Mouse (Mus musculus) embryonic facial prominence, embryonic 14.5 days (tissue): Measurements from ENCODE around the gene Cnot11. TPM values are rescaled to one million over a fixed set of nuclear protein-coding genes. Genes with fewer than 3 reads are reported as not detected.
"Not testable (repeated sequence)": the region's sequence is repeated elsewhere in the genome, so short reads cannot be mapped to it uniquely, and the experiment has no call there.

Experiments used
- ATAC-seq: fragments of 200-750 bp; cut with Nextera tagmentation; 2 replicates; pipeline ENCODE4 v1.8.0; 2017; ENCODE audit warnings: low read depth, moderate number of reproducible peaks, moderate TSS enrichment
- DNase-seq: peaks from one replicate; pipeline ENCODE4 v3.0.0-alpha.2; 2015; ENCODE audit warnings: low spot score
- H3K27ac ChIP-seq: fragments of 300-500 bp; sonication (generic); replicated peaks from 2 replicates; pipeline ENCODE4 v1.5.1; 2014; ENCODE audit warnings: low read depth, mild to moderate bottlenecking, low read length, moderate library complexity
- H3K27me3 ChIP-seq: fragments of 300-500 bp; sonication (generic); replicated peaks from 2 replicates; pipeline ENCODE4 v1.6.1; 2014; ENCODE audit warnings: low read length; ENCODE audit not compliant: control insufficient read depth, insufficient read depth
- H3K36me3 ChIP-seq: fragments of 300-500 bp; sonication (generic); 2 replicates; pipeline ENCODE4 v1.6.1; 2014; ENCODE audit warnings: low read length, mixed read lengths; ENCODE audit not compliant: control insufficient read depth, insufficient read depth
- H3K4me1 ChIP-seq: fragments of 300-500 bp; sonication (generic); 2 replicates; pipeline ENCODE4 v1.6.1; 2014; ENCODE audit warnings: antibody characterized with exemption, low read length; ENCODE audit not compliant: control insufficient read depth, insufficient read depth
- H3K4me2 ChIP-seq: fragments of 300-500 bp; sonication (generic); 2 replicates; pipeline ENCODE4 v1.6.1; 2014; ENCODE audit warnings: low read depth, mild to moderate bottlenecking, low read length, moderate library complexity, mixed read lengths
- H3K4me3 ChIP-seq: fragments of 300-500 bp; sonication (generic); 2 replicates; pipeline ENCODE4 v1.5.1; 2014; ENCODE audit warnings: low read depth, mild to moderate bottlenecking, low read length
- H3K9ac ChIP-seq: fragments of 300-500 bp; sonication (generic); 2 replicates; pipeline ENCODE4 v1.6.1; 2014; ENCODE audit warnings: low read depth, mild to moderate bottlenecking, low read length, moderate library complexity, mixed read lengths
- H3K9me3 ChIP-seq: fragments of 300-500 bp; sonication (generic); 2 replicates; pipeline ENCODE4 v1.6.1; 2016; ENCODE audit warnings: low read length; ENCODE audit not compliant: control insufficient read depth
- WGBS: fragments of 180-500 bp; shearing (Covaris S2); extraction: QIAGEN DNeasy Blood & Tissue Kit; methylation state at CpG from one replicate; pipeline ENCODE4 v1.1.7; 2014; 5-methylcytosine and 5-hydroxymethylcytosine counted together
- polyA plus RNA-seq: library from polyadenylated mRNA; unstranded; fragments of >200 nt; fragmentation: Nextera tagmentation; extraction: Ambion mirVana; gene quantifications from 2 replicates; pipeline ENCODE4 v1.2.1, GENCODE M21; 2014

Gene Cnot11
- polyA plus RNA-seq, 1 experiment from 2014 or later = 21.1 TPM

- ATAC-seq (no peak), DNase-seq (no peak)
- WGBS = 62% methylated on average over 5 of the region's 5 CpGs
- no peaks in the 10 kb centered on the region for H3K9me3 ChIP-seq
- H3K27me3 ChIP-seq = no peaks in the 10 kb centered on the region
- H3K9ac ChIP-seq = no peak overlapping the region
- no peak overlapping the region for H3K4me3 ChIP-seq
- H3K4me1 ChIP-seq = peaks cover 26% of the 10 kb centered on the region
- no peaks in the 10 kb centered on the region for H3K36me3 ChIP-seq
- H3K4me2 ChIP-seq = no peak overlapping the region
- H3K27ac ChIP-seq = 0 out of 2 replicates have a peak overlapping the region, but pooled peaks have one; percentile 8
Measured at GRCm38 (mm10) chr1:39578446-39578845, 43.7 kb downstream of the Cnot11 start.

DNA sequence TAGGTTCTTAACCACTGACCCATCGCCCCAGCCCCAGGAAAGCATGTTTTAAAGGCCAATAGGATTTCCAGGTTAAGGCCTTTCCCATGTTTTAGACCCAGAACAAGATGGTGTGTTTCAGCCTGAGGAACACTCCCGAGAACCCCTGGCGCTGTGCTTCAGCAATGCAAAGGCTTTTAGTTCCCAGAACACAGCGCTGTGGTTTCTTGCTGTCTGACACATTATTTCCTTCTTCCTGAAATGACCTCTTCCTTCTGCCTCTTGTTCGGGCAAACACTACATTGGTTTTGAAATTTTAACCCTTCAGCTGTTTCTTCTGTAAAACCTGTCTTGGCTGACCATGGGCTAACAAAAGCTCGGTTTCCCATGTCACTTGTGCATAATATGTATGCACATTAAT is 44.3 kb downstream of the Cnot11 start:
- ATAC-seq (no peak), DNase-seq (no peak)
- H3K27me3 ChIP-seq = no peaks in the 10 kb centered on the region
- no peak overlapping the region for H3K4me3 ChIP-seq
- 67% methylated on average over 6 of the region's 6 CpGs for WGBS
- 0 out of 2 replicates have a peak overlapping the region, but pooled peaks have one; percentile 8 for H3K27ac ChIP-seq
- H3K36me3 ChIP-seq = no peaks in the 10 kb centered on the region
- no peak overlapping the region for H3K9ac ChIP-seq
- peaks cover 21% of the 10 kb centered on the region for H3K4me1 ChIP-seq
- no peak overlapping the region for H3K4me2 ChIP-seq
- H3K9me3 ChIP-seq = no peaks in the 10 kb centered on the region

DNA sequence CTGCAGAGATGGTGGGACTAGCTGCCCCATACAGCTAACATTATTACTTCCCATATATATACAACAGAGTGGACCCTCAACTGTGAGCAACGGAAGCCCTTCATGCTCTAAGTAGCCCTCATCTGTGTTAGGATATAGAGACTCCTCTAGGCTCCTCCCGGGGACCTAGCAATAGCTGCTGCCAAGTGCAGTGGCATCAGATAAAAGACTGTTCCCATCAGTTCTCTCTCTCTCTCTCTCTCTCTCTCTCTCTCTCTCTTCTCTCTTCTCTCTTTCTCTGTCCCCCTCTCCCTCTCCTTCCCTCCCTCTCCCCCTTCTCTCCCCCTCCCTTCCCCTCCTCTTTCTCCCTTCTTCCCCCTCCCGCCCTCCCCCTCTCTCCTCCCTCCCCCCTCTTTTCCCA is 46.4 kb downstream of the Cnot11 start:
- Histone ChIP-seq H3K4me3 (no peak overlapping the region), H3K9ac (no peak overlapping the region), H3K4me1 (peaks cover 3% of the 10 kb centered on the region; the same call in 1 of the 2 replicates), H3K27ac (no peak overlapping the region), H3K4me2 (no peak overlapping the region), H3K27me3 (no peaks in the 10 kb centered on the region), H3K36me3 (no peaks in the 10 kb centered on the region), H3K9me3 (no peaks in the 10 kb centered on the region)
- WGBS = 60% methylated on average over 2 of the region's 3 CpGs
- DNase-seq (no peak), ATAC-seq (no peak)

DNA sequence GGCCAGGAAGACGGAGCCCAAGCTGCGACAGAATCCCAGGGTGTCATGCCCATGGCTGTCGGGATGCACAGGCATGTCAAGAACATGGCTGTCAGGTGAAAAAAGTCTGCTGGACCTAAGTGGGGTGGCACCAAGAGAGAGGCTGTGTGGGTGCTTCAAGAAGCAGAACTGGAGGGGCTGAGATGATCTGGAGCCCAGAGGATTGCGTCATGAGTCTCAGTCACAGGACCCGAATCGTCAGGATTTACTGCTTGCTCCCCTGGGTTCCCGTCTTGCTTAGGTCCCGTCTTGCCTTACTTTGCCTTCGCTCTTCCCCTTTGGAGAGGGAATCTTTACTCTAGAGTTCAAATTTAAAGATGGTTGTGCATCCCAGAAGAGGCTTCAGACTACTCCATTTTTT is 48.4 kb downstream of the Cnot11 start:
- 89% methylated on average over 9 of the region's 9 CpGs for WGBS
- no peak overlapping the region for H3K9ac ChIP-seq
- no peak overlapping the region for H3K27ac ChIP-seq
- no peaks in the 10 kb centered on the region for H3K9me3 ChIP-seq
- no peaks in the 10 kb centered on the region for H3K36me3 ChIP-seq
- no peak overlapping the region for H3K4me2 ChIP-seq
- H3K4me3 ChIP-seq = no peak overlapping the region
- DNase-seq = no peak
- no peak for ATAC-seq
- no peaks in the 10 kb centered on the region for H3K27me3 ChIP-seq
- H3K4me1 ChIP-seq = peaks cover 3% of the 10 kb centered on the region; the same call in 1 of the 2 replicates

DNA sequence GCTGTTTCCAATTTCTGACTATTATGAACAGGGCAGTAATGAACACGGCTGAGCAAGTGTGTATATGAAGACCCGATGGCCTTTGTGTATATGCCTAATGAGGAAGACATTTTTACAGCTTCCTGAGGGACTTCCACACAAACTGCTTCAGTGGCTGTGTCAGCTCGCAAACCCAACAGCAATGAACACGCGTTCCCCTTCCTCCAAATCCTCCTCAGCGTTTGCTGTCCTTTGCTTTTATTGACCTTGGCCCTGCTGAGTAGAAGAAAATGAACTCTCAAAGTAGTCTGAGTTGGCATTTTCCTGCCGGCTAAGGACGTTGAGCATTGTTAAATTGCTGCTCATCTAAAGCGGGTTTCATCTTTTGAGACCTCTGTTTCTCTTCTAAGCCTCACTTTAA is 50.6 kb downstream of the Cnot11 start:
- H3K4me1 ChIP-seq = no peaks in the 10 kb centered on the region
- no peak overlapping the region for H3K27ac ChIP-seq
- no peak for DNase-seq
- H3K27me3 ChIP-seq = no peaks in the 10 kb centered on the region
- WGBS = 87% methylated on average over 9 of the region's 9 CpGs
- ATAC-seq = no peak
- no peak overlapping the region for H3K4me3 ChIP-seq
- H3K36me3 ChIP-seq = no peaks in the 10 kb centered on the region
- H3K9ac ChIP-seq = no peak overlapping the region
- no peak overlapping the region for H3K4me2 ChIP-seq
- H3K9me3 ChIP-seq = no peaks in the 10 kb centered on the region

GRCm38 (mm10) chr1:39590193-39590592 is 55.4 kb downstream of the Cnot11 start:
- no peak for ATAC-seq
- no peak overlapping the region for H3K4me2 ChIP-seq
- no peak for DNase-seq
- H3K27ac ChIP-seq = no peak overlapping the region
- no peak overlapping the region for H3K9ac ChIP-seq
- no peaks in the 10 kb centered on the region for H3K9me3 ChIP-seq
- 76% methylated on average over 5 of the region's 5 CpGs for WGBS
- no peaks in the 10 kb centered on the region for H3K36me3 ChIP-seq
- H3K4me3 ChIP-seq = no peak overlapping the region
- no peaks in the 10 kb centered on the region for H3K4me1 ChIP-seq
- H3K27me3 ChIP-seq = no peaks in the 10 kb centered on the region

- H3K36me3 ChIP-seq, H3K4me3 ChIP-seq, DNase-seq, ATAC-seq, H3K4me2 ChIP-seq, H3K9me3 ChIP-seq, H3K4me1 ChIP-seq, H3K27me3 ChIP-seq, H3K9ac ChIP-seq, H3K27ac ChIP-seq: not testable (repeated sequence)
- WGBS = 51% methylated on average over 1 of the region's 1 CpGs
Measured at GRCm38 (mm10) chr1:39591557-39591956, 56.8 kb downstream of the Cnot11 start.

- WGBS = 77% methylated on average over 4 of the region's 4 CpGs
- ATAC-seq = no peak
- H3K27ac ChIP-seq = no peak overlapping the region
- no peak overlapping the region for H3K4me2 ChIP-seq
- no peak overlapping the region for H3K4me3 ChIP-seq
- no peaks in the 10 kb centered on the region for H3K36me3 ChIP-seq
- H3K27me3 ChIP-seq = no peaks in the 10 kb centered on the region
- H3K9me3 ChIP-seq = no peaks in the 10 kb centered on the region
- H3K4me1 ChIP-seq = no peaks in the 10 kb centered on the region
- no peak overlapping the region for H3K9ac ChIP-seq
- DNase-seq = no peak
Measured at GRCm38 (mm10) chr1:39592090-39592489, 57.3 kb downstream of the Cnot11 start.

DNA sequence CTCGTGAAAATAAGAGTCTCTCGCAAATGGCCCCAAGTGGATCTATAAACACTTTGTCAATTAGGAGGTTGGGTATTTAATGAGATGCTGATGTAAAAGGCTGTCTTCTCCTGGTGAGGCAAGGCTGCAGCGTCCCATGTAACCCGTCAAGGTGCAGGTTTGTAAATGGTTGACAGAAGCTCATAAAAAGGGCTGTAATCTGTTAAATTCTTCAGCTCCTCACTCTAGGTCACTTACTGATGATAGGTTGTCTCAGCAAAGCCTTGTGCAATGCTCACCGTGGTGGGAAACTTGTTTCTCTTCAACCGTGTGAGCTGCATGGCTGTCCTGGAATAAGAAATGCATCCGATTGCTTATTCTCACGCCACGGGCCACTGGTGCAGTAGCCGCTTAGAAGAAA is 59.0 kb downstream of the Cnot11 start:
- H3K9me3 ChIP-seq = no peaks in the 10 kb centered on the region
- H3K36me3 ChIP-seq = no peaks in the 10 kb centered on the region
- no peak overlapping the region for H3K27ac ChIP-seq
- WGBS = 81% methylated on average over 10 of the region's 10 CpGs
- no peaks in the 10 kb centered on the region for H3K27me3 ChIP-seq
- no peak for DNase-seq
- no peaks in the 10 kb centered on the region for H3K4me1 ChIP-seq
- H3K4me3 ChIP-seq = no peak overlapping the region
- no peak for ATAC-seq
- H3K9ac ChIP-seq = no peak overlapping the region
- H3K4me2 ChIP-seq = no peak overlapping the region
